Mouse (Mus musculus): ENCODE measurements at regions not wholly inside any gene's neighbourhood (a gene's known extent, or its start where the extent isn't known, plus 50 kb on each side); places are given as distances from the start of the nearest gene placed in this dataset.
A peak's percentile ranks its signal among the peaks of the same experiment; 100 is the strongest.

- Histone ChIP-seq H3K4me2 (ENCODE audit: insufficient read depth, low read depth, poor library complexity, severe bottlenecking) (peak overlapping the region; percentile 99), H3K4me3 (replicated peaks in 1 of 3; ENCODE audit: low read depth in 2 of 3, low read length in 2 of 3, poor library complexity in 1 of 3) (peak overlapping the region; percentile 20 to 55 (median 37))
- no peak for TF ChIP-seq SMC3 (IDR thresholded peaks at IDR 0.05; ENCODE audit: low read depth, low read length)
- TF ChIP-seq USF1 (IDR thresholded peaks at IDR 0.05; ENCODE audit: low read depth, low read length), result no peak
- TF ChIP-seq MAX (IDR thresholded peaks at IDR 0.05; ENCODE audit: low read length), result peak; percentile 46; the same call in 1 of the 2 replicates
- TF ChIP-seq MAZ (IDR thresholded peaks at IDR 0.05; ENCODE audit: low read depth, low read length), result 0 out of 2 replicates have a peak, but pooled peaks have one; percentile 68
- TF ChIP-seq ZMIZ1 (IDR thresholded peaks at IDR 0.05; ENCODE audit: low read depth, low read length), result no peak
- 0 out of 2 replicates have a peak, but pooled peaks have one; percentile 39 for TF ChIP-seq SIN3A (IDR thresholded peaks at IDR 0.05; ENCODE audit: low read length)
- peak; percentile 15; the same call in 1 of the 2 replicates for TF ChIP-seq E2F4 (IDR thresholded peaks at IDR 0.05; ENCODE audit: insufficient replicate concordance, low read depth, low read length)
- peak; percentile 72; the same call in 1 of the 2 replicates for TF ChIP-seq MEF2A (IDR thresholded peaks at IDR 0.05; ENCODE audit: borderline replicate concordance, low read depth, low read length)
- TF ChIP-seq JUN (IDR thresholded peaks at IDR 0.05; ENCODE audit: insufficient read depth, low read depth, low read length), result 0 out of 2 replicates have a peak, but pooled peaks have one; percentile 3
- no peak for TF ChIP-seq ZKSCAN1 (IDR thresholded peaks at IDR 0.05; ENCODE audit: borderline replicate concordance, low read depth, low read length)
- 0 out of 2 replicates have a peak, but pooled peaks have one; percentile 20 for TF ChIP-seq CHD1 (IDR thresholded peaks at IDR 0.05; ENCODE audit: low read depth, low read length)
- peak; percentile 47; the same call in 1 of the 2 replicates for TF ChIP-seq ZNF384 (IDR thresholded peaks at IDR 0.05; ENCODE audit: low read depth, low read length)
- peak; percentile 91 for TF ChIP-seq RCOR1 (conservative IDR thresholded peaks at IDR 0.05; ENCODE audit: low read depth, low read length)
- TF ChIP-seq MYC (IDR thresholded peaks at IDR 0.05; ENCODE audit: low read depth, low read length), result peak; percentile 54; the same call in 1 of the 2 replicates
- TF ChIP-seq NELFE (IDR thresholded peaks at IDR 0.05; ENCODE audit: low read depth, low read length), result no peak
- TF ChIP-seq CHD2 (IDR thresholded peaks at IDR 0.05; ENCODE audit: low read length), result peak; percentile 86
- TF ChIP-seq ZC3H11A (IDR thresholded peaks at IDR 0.05; ENCODE audit: low read depth, low read length), result no peak
- peak; percentile 92 for TF ChIP-seq IRF4 (IDR thresholded peaks at IDR 0.05; ENCODE audit: low read depth, low read length)
- TF ChIP-seq BHLHE40 (IDR thresholded peaks at IDR 0.05; ENCODE audit: low read depth, low read length), result peak; percentile 58
- 0 out of 2 replicates have a peak, but pooled peaks have one; percentile 59 for TF ChIP-seq UBTF (IDR thresholded peaks at IDR 0.05; ENCODE audit: low read depth, low read length)
- peak; percentile 84 for TF ChIP-seq ELF1 (IDR thresholded peaks at IDR 0.05; ENCODE audit: low read depth, low read length)
- TF ChIP-seq RAD21 (IDR thresholded peaks at IDR 0.05; ENCODE audit: low read depth, low read length), result no peak; the same call in none of the 2 replicates
- TF ChIP-seq KAT2A (IDR thresholded peaks at IDR 0.05; ENCODE audit: insufficient replicate concordance, low read length), result no peak
- TF ChIP-seq MXI1 (IDR thresholded peaks at IDR 0.05; ENCODE audit: low read depth, low read length), result no peak
- peak; percentile 55 for TF ChIP-seq JUND (conservative IDR thresholded peaks at IDR 0.05; ENCODE audit: low read depth, low read length)
- TF ChIP-seq TBP (conservative IDR thresholded peaks at IDR 0.05; ENCODE audit: low read depth, low read length), result no peak
- no peak for TF ChIP-seq NRF1 (IDR thresholded peaks at IDR 0.05; ENCODE audit: low read depth, low read length)
- peak; percentile 51 for TF ChIP-seq HCFC1 (IDR thresholded peaks at IDR 0.05; ENCODE audit: low read depth, low read length)
- TF ChIP-seq EP300 (IDR thresholded peaks at IDR 0.05; ENCODE audit: low read length), result peak; percentile 99
- TF ChIP-seq ETS1 (conservative IDR thresholded peaks at IDR 0.05; ENCODE audit: low read depth, low read length), result peak; percentile 71
- no peak for TF ChIP-seq USF2 (conservative IDR thresholded peaks at IDR 0.05; ENCODE audit: low read depth, low read length)
- TF ChIP-seq POLR2A (IDR thresholded peaks at IDR 0.05; ENCODE audit: low read depth, low read length), result peak; percentile 24; the same call in 1 of the 2 replicates
- peak; percentile 91 for TF ChIP-seq TCF12 (IDR thresholded peaks at IDR 0.05; ENCODE audit: low read depth, low read length)
Measured at GRCm38 (mm10) chr3:149379866-149380472, 389.6 kb upstream of the Adgrl2 start.

More at GRCm38 (mm10) chr3:149379866-149380472, 389.6 kb upstream of the Adgrl2 start:
- no peaks in the 10 kb centered on the region for H3K79me2 ChIP-seq (replicated peaks; ENCODE audit: control insufficient read depth, extremely low read depth, insufficient read depth, poor library complexity, severe bottlenecking)
- H3K27me3 ChIP-seq (replicated peaks), result no peaks in the 10 kb centered on the region
- dilution Hi-C loops (cut with MboI; ENCODE audit: extremely low pct_ligation_motif_present, extremely low pct_unique_long_range_greater_than_20kb, low sequenced_read_pairs) (no loop called here), in situ Hi-C loops (cut with MboI; ENCODE audit: low pct_ligation_motif_present, low pct_unique_long_range_greater_than_20kb, low sequenced_read_pairs) (no loop called here)
- DNase-seq (ENCODE audit: extremely low read depth), result peak; percentile 95
- H3K4me1 ChIP-seq (ENCODE audit: control insufficient read depth in 1 of 2, insufficient read depth in 2 of 2), result peaks cover 3 to 26% of the 10 kb centered on the region in 2 experiments; a peak in 3 of 4 replicates
- H3K9me3 ChIP-seq (replicated peaks; ENCODE audit: low read length), result no peaks in the 10 kb centered on the region
- peak overlapping the region; percentile 75; the same call in 1 of the 2 replicates for H3K9ac ChIP-seq (ENCODE audit: insufficient read depth, low read depth)
- no peaks in the 10 kb centered on the region for H3K36me3 ChIP-seq (replicated peaks in 1 of 2; ENCODE audit: control insufficient read depth in 1 of 2, insufficient read depth in 1 of 2, low read length in 1 of 2)
- no peak overlapping the region for H3K27ac ChIP-seq (ENCODE audit: insufficient read depth, low read depth)
